Mouse (Mus musculus) A20 (cell line): ENCODE data around the gene Tdrkh.

ENCODE experiments used
- DNase-seq: peaks from one replicate; pipeline ENCODE4 v3.0.0-alpha.2; 2011; ENCODE audit warnings: low read depth, low spot score

The Tdrkh gene

GRCm38 (mm10) chr3:94459834-94460233 is 46.8 kb downstream of the Tdrkh start:
- no peak for DNase-seq

GRCm38 (mm10) chr3:94463926-94464578 is 51.0 kb downstream of the Tdrkh start:
- DNase-seq, result no peak

GRCm38 (mm10) chr3:94465632-94466430 is 52.8 kb downstream of the Tdrkh start:
- DNase-seq, result no peak

- no peak for DNase-seq
These were observed 55.9 kb downstream of the Tdrkh start for GRCm38 (mm10) chr3:94468931-94469330.

- DNase-seq, result no peak
These were observed 59.5 kb downstream of the Tdrkh start for GRCm38 (mm10) chr3:94472447-94473114.

GRCm38 (mm10) chr3:94473115-94473505 is 60.0 kb downstream of the Tdrkh start:
- no peak for DNase-seq

- no peak for DNase-seq
These were observed 60.6 kb downstream of the Tdrkh start for GRCm38 (mm10) chr3:94473567-94474232.

- no peak for DNase-seq
These were observed 63.4 kb downstream of the Tdrkh start for GRCm38 (mm10) chr3:94476301-94477035.

- DNase-seq, result no peak
These were observed 64.4 kb downstream of the Tdrkh start for GRCm38 (mm10) chr3:94477444-94477843.

- DNase-seq, result no peak
These were observed 64.9 kb downstream of the Tdrkh start, which contains the start of gene Celf3 for GRCm38 (mm10) chr3:94477981-94478422. Gene Celf3, plus strand, starts transcription at chr3:94478295.

GRCm38 (mm10) chr3:94478591-94479169 is 65.6 kb downstream of the Tdrkh start:
- DNase-seq, result no peak

- DNase-seq, result no peak
These were observed 66.5 kb downstream of the Tdrkh start for GRCm38 (mm10) chr3:94479564-94479963.

GRCm38 (mm10) chr3:94480291-94480884 is 67.3 kb downstream of the Tdrkh start, which contains the start of gene Riiad1:
Gene Riiad1, minus strand, starts transcription at chr3:94480341.
- DNase-seq, result no peak

- no peak for DNase-seq
These were observed 68.4 kb downstream of the Tdrkh start for GRCm38 (mm10) chr3:94481429-94481828.

GRCm38 (mm10) chr3:94482764-94483385 is 69.8 kb downstream of the Tdrkh start:
- DNase-seq, result peak; percentile 46

- DNase-seq, result no peak
These were observed 70.8 kb downstream of the Tdrkh start for GRCm38 (mm10) chr3:94483790-94484439.
